ENCODE assay signal across 8 mouse cellular contexts in genomic region chr10:71343567-71344265, GRCm38 (mm10). TPM values are rescaled to one million over a fixed set of nuclear protein-coding genes. Genes with fewer than 3 reads are reported as not detected.
DNase-seq lines count a peak whose midpoint lies in the region; ATAC-seq and TF ChIP-seq lines count a peak whose summit lies in the region.

No protein-coding gene starts in this region.

- H3K4me1 ChIP-seq in forebrain, embryonic 11.5 days (replicated peaks; ENCODE audit: control insufficient read depth, insufficient read depth, low read length): no peaks in the 10 kb centered on the region; the same call in 1 of the 2 replicates
- H3K4me1 ChIP-seq in liver, embryonic 12.5 days: peaks cover 71% of the 10 kb centered on the region

- peak overlapping the region; percentile 97 for H3K27ac ChIP-seq in gastrocnemius, adult 2 months
- no peak overlapping the region for H3K27ac ChIP-seq in forebrain, embryonic 11.5 days (ENCODE audit: low read depth, low read length)
- peak overlapping the region; percentile 48; the same call in 1 of the 2 replicates for H3K27ac ChIP-seq in liver, embryonic 12.5 days

- 27% methylated on average over 14 of the region's 14 CpGs for WGBS in forebrain, embryonic 11.5 days
- WGBS in liver, embryonic 12.5 days (ENCODE audit: insufficient replicate concordance): 16% methylated on average over 14 of the region's 14 CpGs

- ATAC-seq in forebrain, embryonic 11.5 days (replicated peaks; ENCODE audit: low FRiP score): no peak
- no peak for ATAC-seq in liver, embryonic 12.5 days

- H3K9me3 ChIP-seq in forebrain, embryonic 11.5 days (ENCODE audit: control insufficient read depth, low read length): no peaks in the 10 kb centered on the region
- H3K9me3 ChIP-seq in liver, embryonic 12.5 days (replicated peaks): no peaks in the 10 kb centered on the region

- H3K4me3 ChIP-seq in gastrocnemius, adult 2 months: peak overlapping the region; percentile 85
- H3K4me3 ChIP-seq in forebrain, embryonic 11.5 days (ENCODE audit: low read depth, low read length): peak overlapping the region; percentile 76
- peak overlapping the region; percentile 91 for H3K4me3 ChIP-seq in liver, embryonic 12.5 days

- no peaks in the 10 kb centered on the region for H3K27me3 ChIP-seq in forebrain, embryonic 11.5 days (ENCODE audit: control insufficient read depth, insufficient read depth, low read length)
- H3K27me3 ChIP-seq in liver, embryonic 12.5 days (replicated peaks): no peaks in the 10 kb centered on the region

- intact Hi-C loops in gastrocnemius, adult 2 months (cut with DNase I): loop anchor here (5.0 kb wide), 1 partner anchor 34 kb away; no protein-coding TSS in a partner anchor
- intact Hi-C loops in gastrocnemius, postnatal 36 days (cut with DNase I): no loop called here

- H3K9ac ChIP-seq in forebrain, embryonic 11.5 days (ENCODE audit: low read length): peak overlapping the region; percentile 82
- H3K9ac ChIP-seq in liver, embryonic 12.5 days: peak overlapping the region; percentile 89

- no peak for DNase-seq in gastrocnemius, adult 2 months
- DNase-seq in gastrocnemius, postnatal 36 days: no peak
- peak; percentile 52 for DNase-seq in A20 (ENCODE audit: low read depth, low spot score)
- no peak for DNase-seq in forebrain, embryonic 11.5 days (ENCODE audit: low spot score)
- no peak for DNase-seq in natural killer cell, adult 2 months (ENCODE audit: low spot score in 2 of 2)
- DNase-seq in urinary bladder, postnatal 25 days (ENCODE audit: low spot score): no peak
- no peak for DNase-seq in cerebellum, adult 11 months

- no peak for TF ChIP-seq CTCF in gastrocnemius, adult 2 months (IDR thresholded peaks at IDR 0.05)

- H3K36me3 ChIP-seq in forebrain, embryonic 11.5 days (ENCODE audit: control insufficient read depth, insufficient read depth, low read length): no peaks in the 10 kb centered on the region
- H3K36me3 ChIP-seq in liver, embryonic 12.5 days: peaks cover 12% of the 10 kb centered on the region

- H3K4me2 ChIP-seq in forebrain, embryonic 11.5 days (ENCODE audit: low read depth, low read length, severe bottlenecking): peak overlapping the region; percentile 72
- peak overlapping the region; percentile 87 for H3K4me2 ChIP-seq in liver, embryonic 12.5 days

RNA-seq across cellular contexts. Expression of gene Cisd1, which starts 1.0 kb away (rescaled TPM):
- 100 to 1,000 TPM; 226 to 261 TPM for total RNA-seq in gastrocnemius, adult 2 months (2021)
- total RNA-seq in gastrocnemius, postnatal 36 days (2021): 100 to 1,000 TPM; 201 to 223 TPM
- 137 and 139 TPM in 2 replicates for polyA plus RNA-seq in forebrain, embryonic 11.5 days (2014; fragmentation: Nextera tagmentation; extraction: Ambion mirVana)
- polyA plus RNA-seq in liver, embryonic 12.5 days (2016; fragmentation: Nextera tagmentation; extraction: Ambion mirVana): 99.8 and 104 TPM in 2 replicates

RNA-seq across cellular contexts. Expression of gene Ipmk, which starts 3.8 kb away (rescaled TPM):
- total RNA-seq in gastrocnemius, adult 2 months (2021): 10 to 100 TPM; 18.1 to 20.6 TPM
- 10 to 100 TPM; 14.8 to 16.9 TPM for total RNA-seq in gastrocnemius, postnatal 36 days (2021)
- 25.8 and 26.4 TPM in 2 replicates for polyA plus RNA-seq in forebrain, embryonic 11.5 days (2014; fragmentation: Nextera tagmentation; extraction: Ambion mirVana)
- 13.9 and 14.9 TPM in 2 replicates for polyA plus RNA-seq in liver, embryonic 12.5 days (2016; fragmentation: Nextera tagmentation; extraction: Ambion mirVana)

RNA-seq across cellular contexts. Expression of gene Ube2d1, which starts 58.7 kb away (rescaled TPM):
- total RNA-seq in gastrocnemius, adult 2 months (2021): 100 to 1,000 TPM; 162 to 211 TPM
- total RNA-seq in gastrocnemius, postnatal 36 days (2021): 100 to 1,000 TPM; 152 to 220 TPM
- polyA plus RNA-seq in forebrain, embryonic 11.5 days (2014; fragmentation: Nextera tagmentation; extraction: Ambion mirVana): 139 and 150 TPM in 2 replicates
- polyA plus RNA-seq in liver, embryonic 12.5 days (2016; fragmentation: Nextera tagmentation; extraction: Ambion mirVana): 12.0 and 12.5 TPM in 2 replicates
